Mouse (Mus musculus) E14TG2a.4 (cell line): ENCODE results near the gene Sbno1.

ENCODE experiments used
- CTCF ChIP-seq: conservative IDR thresholded peaks from 2 replicates; pipeline ENCODE4 v1.5.1; 2014; ENCODE audit warnings: low read length
- POU5F1 ChIP-seq: IDR thresholded peaks from 2 replicates; pipeline ENCODE4 v1.6.1; 2014; ENCODE audit warnings: low read length, borderline replicate concordance

DNA sequence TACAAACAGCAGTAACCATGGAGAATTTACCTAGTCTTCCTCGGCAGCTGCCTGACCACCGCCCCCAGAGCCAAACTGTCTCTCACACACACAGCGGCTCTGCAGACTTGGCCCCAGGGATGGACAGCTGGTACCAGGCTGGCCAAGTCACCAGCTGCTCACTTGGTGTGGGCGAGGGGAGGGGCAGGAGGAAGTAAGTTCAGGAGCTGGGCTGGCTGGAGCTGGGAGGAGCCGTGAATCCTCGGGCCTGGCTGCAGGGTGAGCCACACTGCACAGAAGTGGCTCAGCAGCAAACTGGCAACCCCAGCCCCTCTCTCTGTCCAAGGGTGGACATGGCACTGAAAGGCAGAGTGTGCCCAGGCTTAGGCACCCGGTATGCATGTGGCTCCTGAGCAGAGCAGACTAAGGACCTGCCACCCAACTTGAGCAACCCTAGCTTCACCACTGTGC lies 74.7 kb downstream of the Sbno1 start:
- TF ChIP-seq CTCF (no peak), POU5F1 (no peak)
